Mouse (Mus musculus): ENCODE results near the gene Gm8138. TPM values are rescaled to one million over a fixed set of nuclear protein-coding genes. Genes with fewer than 3 reads are reported as not detected.
"Not testable (repeated sequence)": the region's sequence is repeated elsewhere in the genome, so short reads cannot be mapped to it uniquely, and the experiment has no call there.

Gene Gm8138
- not detected in 2 replicates for polyA plus RNA-seq (2014; fragmentation: Nextera tagmentation; extraction: Ambion mirVana)

DNA sequence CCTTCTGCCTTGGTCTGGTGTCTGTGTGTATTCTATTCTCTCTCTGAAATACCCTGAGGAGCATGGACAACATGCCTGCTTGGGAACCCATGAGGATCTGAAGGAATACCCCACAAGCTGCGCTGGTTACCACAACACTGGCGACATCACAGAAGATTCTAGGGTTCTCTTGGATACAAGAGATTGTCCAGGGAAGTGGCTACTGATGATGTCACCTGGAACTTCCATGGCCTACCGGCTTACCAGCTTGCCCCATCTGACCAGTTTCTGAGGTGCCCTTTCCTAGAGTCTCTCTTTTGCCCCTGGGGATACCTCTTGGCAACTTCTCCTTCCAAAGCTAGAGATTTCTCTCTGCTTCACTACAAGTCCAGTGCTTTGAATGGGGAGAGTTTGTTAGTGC, at the start of gene Gm8138:
Gene Gm8138 (minus strand): TSS at position 101 of the 400 bp plus-strand sequence.
- not testable (repeated sequence) for H3K27ac ChIP-seq (ENCODE audit: low read depth, low read length); H3K27me3 ChIP-seq (replicated peaks; ENCODE audit: control insufficient read depth, insufficient read depth, low read length); H3K36me3 ChIP-seq (ENCODE audit: control insufficient read depth, insufficient read depth, low read length); H3K9ac ChIP-seq (ENCODE audit: low read length); DNase-seq (ENCODE audit: low spot score); H3K4me3 ChIP-seq (ENCODE audit: low read depth, low read length); H3K4me2 ChIP-seq (ENCODE audit: low read length); H3K4me1 ChIP-seq (ENCODE audit: control insufficient read depth, insufficient read depth, low read length); H3K9me3 ChIP-seq (replicated peaks; ENCODE audit: control insufficient read depth, low read length); ATAC-seq
- no CpG with 5 or more reads among the region's 3 CpGs for WGBS

GRCm38 (mm10) chr14:43361713-43362112, 54.4 kb downstream of the Gm8138 start:
- not testable (repeated sequence) for H3K4me1 ChIP-seq (ENCODE audit: control insufficient read depth, insufficient read depth, low read length); H3K36me3 ChIP-seq (ENCODE audit: control insufficient read depth, insufficient read depth, low read length); H3K27ac ChIP-seq (ENCODE audit: low read depth, low read length); H3K27me3 ChIP-seq (replicated peaks; ENCODE audit: control insufficient read depth, insufficient read depth, low read length); DNase-seq (ENCODE audit: low spot score); H3K4me3 ChIP-seq (ENCODE audit: low read depth, low read length); H3K4me2 ChIP-seq (ENCODE audit: low read length); H3K9ac ChIP-seq (ENCODE audit: low read length); H3K9me3 ChIP-seq (replicated peaks; ENCODE audit: control insufficient read depth, low read length); ATAC-seq
- WGBS, result 88% methylated on average over 11 of the region's 11 CpGs

Other genes with a start within 250 kb of the Gm8138 start
- gene Gm7233, start 236.5 kb downstream of the Gm8138 start, polyA plus RNA-seq (2014; fragmentation: Nextera tagmentation; extraction: Ambion mirVana), result not detected in 2 replicates
- gene Gm8122, start 181.0 kb downstream of the Gm8138 start, polyA plus RNA-seq (2014; fragmentation: Nextera tagmentation; extraction: Ambion mirVana), result not detected in 2 replicates
- not detected in 2 replicates for gene Gm8126, start 157.7 kb downstream of the Gm8138 start, polyA plus RNA-seq (2014; fragmentation: Nextera tagmentation; extraction: Ambion mirVana)
- gene Gm9732, start 141.3 kb downstream of the Gm8138 start, polyA plus RNA-seq (2014; fragmentation: Nextera tagmentation; extraction: Ambion mirVana), result not detected in 2 replicates
- gene Gm8127, start 122.5 kb downstream of the Gm8138 start, polyA plus RNA-seq (2014; fragmentation: Nextera tagmentation; extraction: Ambion mirVana), result not detected in 2 replicates
- gene 1700001F09Rik, start 68.5 kb downstream of the Gm8138 start, polyA plus RNA-seq (2014; fragmentation: Nextera tagmentation; extraction: Ambion mirVana), result not detected in 2 replicates
- not detected in 2 replicates for gene Gm5799, start 127.2 kb upstream of the Gm8138 start, polyA plus RNA-seq (2014; fragmentation: Nextera tagmentation; extraction: Ambion mirVana)
- gene Gm17654, start 162.8 kb upstream of the Gm8138 start, polyA plus RNA-seq (2014; fragmentation: Nextera tagmentation; extraction: Ambion mirVana), result not detected in 2 replicates
- gene Gm10375, start 191.7 kb upstream of the Gm8138 start, polyA plus RNA-seq (2014; fragmentation: Nextera tagmentation; extraction: Ambion mirVana), result not detected in 2 replicates

All from forebrain, embryonic 14.5 days (tissue).